Mouse (Mus musculus): ENCODE data around the gene Pbrm1. TPM values are rescaled to one million over a fixed set of nuclear protein-coding genes. Genes with fewer than 3 reads are reported as not detected.
A peak's percentile ranks its signal among the peaks of the same experiment; 100 is the strongest.

Pbrm1 gene
- polyA plus RNA-seq, 1 experiment from 2014 or later: 47.9 TPM

DNA sequence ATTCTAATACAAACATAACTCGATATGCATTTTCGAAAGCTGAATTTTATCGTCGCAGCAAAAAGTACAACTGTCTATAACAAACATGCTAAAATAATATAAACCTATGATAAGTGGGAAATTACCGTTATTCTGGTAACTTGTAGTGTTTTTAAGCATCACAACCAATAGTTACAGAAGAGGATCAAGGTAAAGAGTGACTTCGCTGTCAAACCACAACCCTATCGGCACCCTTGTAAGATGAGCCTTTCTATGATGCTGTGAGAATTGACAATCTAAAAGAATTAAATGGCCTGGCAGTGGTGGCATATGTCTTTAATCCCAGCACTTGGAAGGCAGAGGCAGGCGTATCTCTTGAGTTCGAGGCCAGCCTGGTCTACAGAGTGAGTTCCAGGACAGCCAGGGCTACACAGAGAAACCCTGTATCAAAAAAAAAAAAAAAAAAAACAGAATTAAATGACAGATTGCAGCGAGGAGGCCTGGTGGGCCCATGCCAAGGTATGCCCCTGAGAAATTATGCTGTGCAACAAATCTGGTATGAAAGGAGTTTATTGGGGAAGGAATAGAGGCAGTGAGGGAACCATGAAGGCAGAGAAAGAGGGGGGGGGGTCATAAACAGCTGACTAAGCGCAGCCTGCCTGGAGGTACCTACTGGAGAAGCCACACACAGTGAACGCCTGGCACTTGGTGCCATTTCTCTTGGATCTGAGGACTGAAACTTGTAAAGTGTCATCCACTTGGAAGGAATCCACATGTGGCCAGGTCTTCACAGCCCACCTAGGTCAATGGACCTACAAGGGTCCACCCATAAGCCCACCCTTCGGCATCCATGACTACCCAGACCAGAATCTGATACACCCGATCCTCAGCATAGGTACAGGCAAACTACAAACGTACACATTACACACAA, 110.6 kb downstream of the Pbrm1 start:
- H3K4me2 ChIP-seq (replicated peaks; ENCODE audit: low read depth): peak overlapping the region; percentile 63
- DNase-seq (ENCODE audit: low spot score) (peak; percentile 12), ATAC-seq (ENCODE audit: low FRiP score, low TSS enrichment) (no peak)
- H3K27ac ChIP-seq (replicated peaks): peak overlapping the region; percentile 71
- TF ChIP-seq CTCF (IDR thresholded peaks at IDR 0.05; ENCODE audit: low read depth) (no peak), EP300 (optimal IDR thresholded peaks at IDR 0.05) (no peak)
- peak overlapping the region; percentile 70; the same call in 1 of the 2 replicates for H3K4me3 ChIP-seq (ENCODE audit: low read depth, low read length)
- no peaks in the 10 kb centered on the region for H3K9me3 ChIP-seq (ENCODE audit: control insufficient read depth, low read length)
- no peaks in the 10 kb centered on the region for H3K36me3 ChIP-seq (ENCODE audit: control insufficient read depth, insufficient read depth, low read length)
- 62% methylated on average over 15 of the region's 15 CpGs for WGBS
- H3K9ac ChIP-seq (ENCODE audit: low read length): no peak overlapping the region
- no peaks in the 10 kb centered on the region for H3K27me3 ChIP-seq (ENCODE audit: control insufficient read depth, insufficient read depth, low read length)
- H3K4me1 ChIP-seq (replicated peaks; ENCODE audit: control insufficient read depth, insufficient read depth): peaks cover 10% of the 10 kb centered on the region

- peak; percentile 59 for ATAC-seq (ENCODE audit: low FRiP score, low TSS enrichment)
- Histone ChIP-seq H3K4me3 (ENCODE audit: low read depth, low read length) (peak within 1 kb of the TSS; percentile 65), H3K9ac (ENCODE audit: low read length) (peak within 1 kb of the TSS; percentile 74), H3K9me3 (ENCODE audit: control insufficient read depth, low read length) (no peaks in the 10 kb centered on the region), H3K27ac (replicated peaks) (peak within 1 kb of the TSS; percentile 71), H3K4me1 (replicated peaks; ENCODE audit: control insufficient read depth, insufficient read depth) (peaks cover 10% of the 10 kb centered on the region), H3K36me3 (ENCODE audit: control insufficient read depth, insufficient read depth, low read length) (no peaks in the 10 kb centered on the region; the same call in 1 of the 2 replicates), H3K27me3 (ENCODE audit: control insufficient read depth, insufficient read depth, low read length) (no peaks in the 10 kb centered on the region), H3K4me2 (replicated peaks; ENCODE audit: low read depth) (peak within 1 kb of the TSS; percentile 87)
- DNase-seq (ENCODE audit: low spot score): peak; percentile 87
- TF ChIP-seq CTCF (IDR thresholded peaks at IDR 0.05; ENCODE audit: low read depth): peak; percentile 52
- TF ChIP-seq EP300 (optimal IDR thresholded peaks at IDR 0.05): no peak
- WGBS: 5% methylated on average over 56 of the region's 63 CpGs
These were observed 111.6 kb downstream of the Pbrm1 start, which contains the start of gene Nt5dc2 for GRCm38 (mm10) chr14:31130236-31131220. Gene Nt5dc2, plus strand, starts transcription at chr14:31131053.

DNA sequence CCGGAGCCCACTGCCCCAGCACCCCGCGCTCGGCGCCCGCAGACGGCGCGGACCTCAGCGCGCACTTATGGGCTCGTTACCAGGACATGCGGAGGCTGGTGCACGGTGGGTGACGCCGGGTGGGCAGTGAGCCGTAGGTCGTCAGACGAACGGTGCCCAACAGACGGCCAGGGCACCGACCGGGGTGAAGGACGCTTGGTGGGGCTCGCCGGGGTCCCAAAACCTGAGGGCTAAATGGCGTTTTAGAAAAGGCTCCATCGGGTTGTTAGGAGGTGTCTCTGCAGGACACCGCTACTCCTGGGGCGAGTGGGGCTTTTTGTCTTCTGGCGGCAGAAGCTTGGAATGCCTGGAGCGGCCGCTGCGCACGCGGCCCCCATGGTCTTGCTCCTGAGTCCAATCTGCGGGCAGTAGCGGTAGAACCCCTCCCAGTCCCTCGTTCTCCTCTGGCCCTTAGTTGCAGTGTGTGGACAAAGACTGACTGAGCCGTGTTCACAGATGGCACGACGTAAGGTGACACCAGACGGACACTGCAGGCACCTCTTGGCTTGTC, 112.4 kb downstream of the Pbrm1 start:
- no peak for ATAC-seq (ENCODE audit: low FRiP score, low TSS enrichment)

DNA sequence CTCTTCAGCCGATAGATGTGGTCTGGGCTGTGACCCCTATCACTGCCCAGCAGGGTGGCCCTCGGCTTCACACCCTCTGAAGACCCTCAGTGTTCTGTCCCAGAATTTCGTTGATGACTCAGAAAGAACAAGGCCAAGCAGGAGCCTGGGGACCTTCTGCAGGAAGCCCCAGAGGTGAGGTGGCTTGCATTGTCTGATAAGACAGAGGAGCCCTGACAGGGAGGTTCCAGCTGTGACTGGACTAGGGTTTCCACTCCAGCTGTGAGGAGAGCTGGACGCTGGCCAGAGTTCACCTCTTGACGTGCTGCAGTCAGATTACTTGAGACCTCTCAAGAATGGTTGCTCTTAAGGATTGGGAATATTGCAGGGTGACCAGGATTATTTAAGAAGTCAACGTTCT, 113.1 kb downstream of the Pbrm1 start:
- H3K36me3 ChIP-seq (ENCODE audit: control insufficient read depth, insufficient read depth, low read length): peaks cover 6% of the 10 kb centered on the region
- WGBS: 6% methylated on average over 6 of the region's 6 CpGs
- H3K9me3 ChIP-seq (ENCODE audit: control insufficient read depth, low read length): no peaks in the 10 kb centered on the region
- no peak overlapping the region for H3K27ac ChIP-seq (replicated peaks)
- peak overlapping the region; percentile 87 for H3K4me2 ChIP-seq (replicated peaks; ENCODE audit: low read depth)
- DNase-seq (ENCODE audit: low spot score): peak; percentile 25
- H3K4me1 ChIP-seq (replicated peaks; ENCODE audit: control insufficient read depth, insufficient read depth): peaks cover 10% of the 10 kb centered on the region
- TF ChIP-seq CTCF (IDR thresholded peaks at IDR 0.05; ENCODE audit: low read depth) (no peak), EP300 (optimal IDR thresholded peaks at IDR 0.05) (no peak)
- H3K9ac ChIP-seq (ENCODE audit: low read length): peak overlapping the region; percentile 74
- H3K27me3 ChIP-seq (ENCODE audit: control insufficient read depth, insufficient read depth, low read length): no peaks in the 10 kb centered on the region
- peak overlapping the region; percentile 65 for H3K4me3 ChIP-seq (ENCODE audit: low read depth, low read length)
- no peak for ATAC-seq (ENCODE audit: low FRiP score, low TSS enrichment)

More for the DNA sequence above, 112.4 kb downstream of the Pbrm1 start:
- no peaks in the 10 kb centered on the region for H3K27me3 ChIP-seq (ENCODE audit: control insufficient read depth, insufficient read depth, low read length)
- H3K4me3 ChIP-seq (ENCODE audit: low read depth, low read length): peak overlapping the region; percentile 65
- WGBS: under 1% methylated on average over 39 of the region's 43 CpGs
- no peaks in the 10 kb centered on the region for H3K9me3 ChIP-seq (ENCODE audit: control insufficient read depth, low read length)
- TF ChIP-seq CTCF (IDR thresholded peaks at IDR 0.05; ENCODE audit: low read depth) (no peak), EP300 (optimal IDR thresholded peaks at IDR 0.05) (no peak)
- H3K4me1 ChIP-seq (replicated peaks; ENCODE audit: control insufficient read depth, insufficient read depth): peaks cover 10% of the 10 kb centered on the region
- peak overlapping the region; percentile 74 for H3K9ac ChIP-seq (ENCODE audit: low read length)
- peak overlapping the region; percentile 71 for H3K27ac ChIP-seq (replicated peaks)
- peak; percentile 41 for DNase-seq (ENCODE audit: low spot score)
- H3K4me2 ChIP-seq (replicated peaks; ENCODE audit: low read depth): peak overlapping the region; percentile 87
- peaks cover 6% of the 10 kb centered on the region for H3K36me3 ChIP-seq (ENCODE audit: control insufficient read depth, insufficient read depth, low read length)

DNA sequence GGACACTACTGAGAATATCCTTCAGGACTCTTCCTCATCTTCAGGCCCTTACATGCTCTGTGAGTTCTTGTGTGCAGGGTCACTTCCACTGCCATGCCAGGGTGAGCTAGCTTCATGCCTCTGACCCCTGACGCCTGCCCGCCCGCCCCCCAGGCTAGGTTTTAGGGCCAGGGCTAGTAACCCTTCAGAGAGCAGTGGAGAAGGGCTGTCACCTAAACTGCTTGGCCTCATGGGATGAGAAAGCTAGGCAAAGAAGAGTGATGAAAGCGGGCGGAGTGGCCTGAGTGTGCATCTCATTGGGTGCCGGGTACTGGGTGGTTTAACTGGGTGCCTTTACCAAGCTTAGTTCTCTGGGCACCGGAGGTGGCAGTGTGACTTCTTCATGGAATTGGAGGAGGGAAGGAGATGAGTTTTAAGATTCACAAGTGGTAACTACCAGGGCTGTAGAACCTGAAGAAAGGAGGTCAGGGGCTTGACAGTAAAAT, 113.6 kb downstream of the Pbrm1 start:
- 65% methylated on average over 7 of the region's 7 CpGs for WGBS
- Histone ChIP-seq H3K4me1 (replicated peaks; ENCODE audit: control insufficient read depth, insufficient read depth) (peaks cover 10% of the 10 kb centered on the region), H3K36me3 (ENCODE audit: control insufficient read depth, insufficient read depth, low read length) (peaks cover 6% of the 10 kb centered on the region), H3K4me3 (ENCODE audit: low read depth, low read length) (no peak overlapping the region), H3K27ac (replicated peaks) (peak overlapping the region; percentile 82), H3K4me2 (replicated peaks; ENCODE audit: low read depth) (peak overlapping the region; percentile 87), H3K9me3 (ENCODE audit: control insufficient read depth, low read length) (no peaks in the 10 kb centered on the region), H3K27me3 (ENCODE audit: control insufficient read depth, insufficient read depth, low read length) (no peaks in the 10 kb centered on the region), H3K9ac (ENCODE audit: low read length) (peak overlapping the region; percentile 74; the same call in 1 of the 2 replicates)
- DNase-seq (ENCODE audit: low spot score) (peak; percentile 13), ATAC-seq (ENCODE audit: low FRiP score, low TSS enrichment) (no peak)
- TF ChIP-seq CTCF (IDR thresholded peaks at IDR 0.05; ENCODE audit: low read depth) (no peak), EP300 (optimal IDR thresholded peaks at IDR 0.05) (no peak)

Data from stomach, postnatal 0 days (tissue).